Mouse (Mus musculus) limb, embryonic 14.5 days (tissue): Measurements from ENCODE around the gene Opn1sw. TPM values are rescaled to one million over a fixed set of nuclear protein-coding genes. Genes with fewer than 3 reads are reported as not detected.

Experiments used
- ATAC-seq: fragments of 200-750 bp; cut with Nextera tagmentation; 2 replicates; pipeline ENCODE4 v1.8.0; 2017; ENCODE audit warnings: low read depth, moderate number of reproducible peaks, moderate TSS enrichment; ENCODE audit not compliant: low FRiP score
- DNase-seq: peaks from one replicate; pipeline ENCODE4 v3.0.0-alpha.2; 2015; ENCODE audit warnings: low spot score
- H3K27ac ChIP-seq: fragments of 300-500 bp; sonication (generic); replicated peaks from 2 replicates; pipeline ENCODE4 v1.5.1; 2014; ENCODE audit warnings: low read depth, mild to moderate bottlenecking, low read length, moderate library complexity, mixed read lengths
- H3K27me3 ChIP-seq: fragments of 300-500 bp; sonication (generic); 2 replicates; pipeline ENCODE4 v1.6.1; 2014; ENCODE audit warnings: low read length, mixed read lengths; ENCODE audit not compliant: control insufficient read depth, insufficient read depth
- H3K36me3 ChIP-seq: fragments of 300-500 bp; sonication (generic); 2 replicates; pipeline ENCODE4 v1.6.1; 2014; ENCODE audit warnings: mild to moderate bottlenecking, low read length, moderate library complexity, mixed read lengths; ENCODE audit not compliant: control insufficient read depth, insufficient read depth
- H3K4me1 ChIP-seq: fragments of 300-500 bp; sonication (generic); 2 replicates; pipeline ENCODE4 v1.6.1; 2014; ENCODE audit warnings: antibody characterized with exemption, low read length, mixed read lengths; ENCODE audit not compliant: control insufficient read depth, insufficient read depth
- H3K4me2 ChIP-seq: fragments of 300-500 bp; sonication (generic); replicated peaks from 2 replicates; pipeline ENCODE4 v1.6.1; 2014; ENCODE audit warnings: low read depth, mild to moderate bottlenecking, low read length, moderate library complexity; ENCODE audit not compliant: severe bottlenecking
- H3K4me3 ChIP-seq: fragments of 300-500 bp; sonication (generic); replicated peaks from 2 replicates; pipeline ENCODE4 v1.5.1; 2014; ENCODE audit warnings: low read length
- H3K9ac ChIP-seq: fragments of 300-500 bp; sonication (generic); 2 replicates; pipeline ENCODE4 v1.6.1; 2014; ENCODE audit warnings: mild to moderate bottlenecking, low read depth, low read length, moderate library complexity; ENCODE audit not compliant: severe bottlenecking
- H3K9me3 ChIP-seq: fragments of 300-500 bp; sonication (generic); 2 replicates; pipeline ENCODE4 v1.6.1; 2016; ENCODE audit warnings: low read length; ENCODE audit not compliant: control insufficient read depth
- POLR2A ChIP-seq: fragments of 200-500 bp; IDR thresholded peaks from 2 replicates; pipeline ENCODE4 v1.8.0; 2012; ENCODE audit warnings: inconsistent platforms, mild to moderate bottlenecking, moderate library complexity, borderline replicate concordance; ENCODE audit not compliant: insufficient read depth, insufficient read length; ENCODE audit errors: extremely low read depth
- WGBS: fragments of 180-500 bp; shearing (Covaris S2); extraction: QIAGEN DNeasy Blood & Tissue Kit; methylation state at CpG from one replicate; pipeline ENCODE4 v1.1.7; 2014; 5-methylcytosine and 5-hydroxymethylcytosine counted together
- polyA plus RNA-seq, 2 experiments: library from polyadenylated mRNA; depleted of rRNA in 1 of 2; stranded (reverse) in 1 of 2; unstranded in 1 of 2; fragments of >200 nt; fragmentation: Nextera tagmentation in 1 of 2; extraction: Ambion mirVana in 1 of 2; gene quantifications; 2 replicates each; pipeline versions ENCODE4 v1.2.1 to v1.2.3; 2012 to 2014

Opn1sw gene
- polyA plus RNA-seq, 2 experiments, result 1.3 to 2.0 TPM

DNA sequence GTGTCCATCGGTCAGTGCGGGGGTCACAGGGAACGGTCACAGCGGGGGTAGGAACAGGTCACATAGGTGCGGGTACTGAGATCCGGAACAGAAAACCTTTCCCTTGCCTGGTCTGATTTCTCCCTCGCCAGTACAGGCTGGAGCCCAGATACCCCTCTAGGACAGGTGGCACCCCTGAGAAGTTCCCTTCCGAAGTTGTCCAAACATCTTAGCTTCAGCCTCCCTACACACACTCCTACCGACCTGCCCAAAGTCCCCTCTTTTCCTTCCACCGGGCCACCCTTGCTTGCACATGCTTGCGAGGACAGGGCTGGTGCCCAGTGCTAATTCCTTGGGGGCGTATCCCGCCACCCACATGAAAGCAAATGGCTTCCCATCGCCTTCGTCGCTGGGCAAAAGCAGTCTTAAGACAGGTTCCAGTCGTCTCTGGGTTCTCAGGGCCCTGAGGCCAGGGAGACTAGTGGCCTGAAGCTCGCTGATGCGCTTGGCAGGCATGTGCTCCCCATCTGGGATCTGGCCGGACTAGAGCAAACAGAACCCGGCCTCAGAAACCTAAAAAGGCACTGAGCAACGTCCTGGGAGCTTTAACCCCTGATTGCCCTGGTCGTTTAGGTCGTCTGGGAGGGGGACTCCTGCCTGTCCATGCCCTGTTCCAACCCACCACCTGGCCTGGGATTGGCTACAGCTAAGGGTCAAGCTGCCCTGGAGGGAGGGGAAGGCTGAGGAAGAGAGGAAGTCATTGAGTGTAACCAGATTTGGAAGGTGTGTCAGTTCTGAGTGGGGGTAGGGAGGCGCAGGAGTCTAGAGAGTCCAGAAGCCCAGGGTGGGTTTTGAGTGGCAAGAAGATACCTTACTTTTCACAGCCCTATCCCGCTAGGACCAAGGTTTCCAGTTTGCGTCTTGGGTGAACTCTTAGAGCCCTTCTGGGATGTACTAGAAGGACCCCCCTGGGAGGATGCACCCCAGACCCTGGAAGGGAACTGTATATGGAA is 45.8 kb upstream of the Opn1sw start:
- Histone ChIP-seq H3K9me3 (no peaks in the 10 kb centered on the region), H3K27me3 (no peaks in the 10 kb centered on the region), H3K9ac (peak overlapping the region; percentile 58), H3K4me3 (peak overlapping the region; percentile 59), H3K27ac (peak overlapping the region; percentile 83), H3K4me2 (peak overlapping the region; percentile 63), H3K4me1 (peaks cover 42% of the 10 kb centered on the region), H3K36me3 (peaks cover 12% of the 10 kb centered on the region)
- no peak for TF ChIP-seq POLR2A
- ATAC-seq, result no peak
- 6% methylated on average over 26 of the region's 27 CpGs for WGBS
- DNase-seq, result peak; percentile 40

DNA sequence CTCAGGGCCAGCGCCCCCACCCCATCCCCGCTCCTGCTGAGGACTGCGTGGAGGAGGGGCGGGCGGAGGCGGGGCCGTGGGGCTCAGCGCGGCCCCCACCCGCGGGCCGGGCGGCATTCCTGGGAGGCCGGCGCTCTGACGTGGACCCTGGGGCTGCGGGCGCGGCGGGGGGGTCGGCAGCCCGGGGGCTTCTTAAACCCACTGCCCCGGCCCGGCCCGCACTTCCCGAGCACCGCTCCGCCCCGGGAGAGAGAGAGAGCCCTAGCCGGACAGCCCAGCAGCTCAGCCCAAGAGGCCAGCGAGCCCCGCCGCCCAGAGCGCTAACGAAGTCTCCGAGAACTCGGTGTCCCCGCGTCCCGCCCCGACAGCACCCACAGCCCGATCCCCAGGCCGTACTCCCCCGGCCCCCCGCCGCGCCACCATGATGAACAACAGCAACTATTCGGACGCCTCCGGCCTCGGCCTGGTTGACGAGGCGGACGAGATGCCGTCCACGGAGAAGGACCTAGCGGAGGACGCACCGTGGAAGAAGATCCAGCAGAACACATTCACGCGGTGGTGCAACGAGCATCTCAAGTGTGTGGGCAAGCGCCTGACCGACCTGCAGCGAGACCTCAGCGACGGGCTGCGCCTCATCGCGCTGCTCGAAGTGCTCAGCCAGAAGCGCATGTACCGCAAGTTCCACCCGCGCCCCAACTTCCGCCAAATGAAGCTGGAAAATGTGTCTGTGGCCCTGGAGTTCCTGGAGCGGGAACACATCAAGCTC is 45.0 kb upstream of the Opn1sw start, which contains the start of gene Flnc:
TSS of gene Flnc (plus strand) at position 219 of the 766 bp plus-strand sequence.
- Histone ChIP-seq H3K36me3 (peaks cover 3% of the 10 kb centered on the region), H3K4me3 (peak within 1 kb of the TSS; percentile 59), H3K27ac (peak within 1 kb of the TSS; percentile 21), H3K4me2 (peak within 1 kb of the TSS; percentile 63), H3K4me1 (peaks cover 42% of the 10 kb centered on the region), H3K27me3 (no peaks in the 10 kb centered on the region), H3K9me3 (no peaks in the 10 kb centered on the region), H3K9ac (peak within 1 kb of the TSS; percentile 58)
- DNase-seq (peak; percentile 53), ATAC-seq (peak; percentile 25)
- under 1% methylated on average over 27 of the region's 77 CpGs for WGBS
- no peak for TF ChIP-seq POLR2A

DNA sequence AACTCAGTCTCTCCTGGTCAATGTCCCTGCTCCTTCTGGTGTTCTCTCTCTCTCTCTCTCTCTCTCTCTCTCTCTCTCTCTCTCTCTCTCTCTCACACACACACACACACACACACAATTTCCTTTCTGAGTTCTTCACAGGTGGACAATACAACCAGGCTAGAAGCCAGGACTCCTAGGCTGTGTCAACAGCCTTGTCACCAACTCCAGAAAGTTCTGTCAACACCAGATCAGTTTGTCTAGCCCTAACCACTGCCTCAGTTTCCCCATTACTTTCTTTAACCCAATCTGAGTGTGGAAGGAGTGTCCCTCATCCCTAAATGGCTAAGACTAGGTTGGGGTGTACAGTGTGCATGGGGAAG is 44.4 kb upstream of the Opn1sw start:
- H3K9ac ChIP-seq, result peak overlapping the region; percentile 58
- H3K4me2 ChIP-seq, result peak overlapping the region; percentile 63
- ATAC-seq, result no peak
- H3K36me3 ChIP-seq, result no peaks in the 10 kb centered on the region
- DNase-seq, result no peak
- peak overlapping the region; percentile 21; the same call in 1 of the 2 replicates for H3K27ac ChIP-seq
- no peaks in the 10 kb centered on the region for H3K27me3 ChIP-seq
- H3K4me3 ChIP-seq, result peak overlapping the region; percentile 59
- peaks cover 42% of the 10 kb centered on the region for H3K4me1 ChIP-seq
- no peaks in the 10 kb centered on the region for H3K9me3 ChIP-seq
- TF ChIP-seq POLR2A, result no peak

DNA sequence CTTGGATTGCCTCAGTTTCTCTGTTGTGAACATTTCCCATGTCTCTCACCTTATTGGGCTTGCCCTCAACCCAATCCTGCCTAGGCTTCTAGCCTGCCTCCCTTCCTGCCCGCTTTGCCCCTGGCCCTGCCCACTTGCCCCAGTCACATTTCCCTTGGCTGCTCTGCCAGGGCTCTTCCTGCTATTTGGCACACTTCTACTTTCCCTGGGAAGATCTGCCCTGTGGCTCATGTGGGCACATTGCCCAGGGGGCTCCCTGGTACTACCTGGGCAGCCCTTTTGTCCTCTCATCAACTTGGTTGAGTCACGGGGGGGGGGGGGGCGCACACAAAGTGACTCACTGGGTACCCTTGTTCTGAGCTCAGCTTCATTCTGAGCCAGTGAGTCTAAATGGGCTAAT is 43.9 kb upstream of the Opn1sw start:
- no peaks in the 10 kb centered on the region for H3K9me3 ChIP-seq
- ATAC-seq (no peak), DNase-seq (no peak)
- no peak overlapping the region for H3K27ac ChIP-seq
- TF ChIP-seq POLR2A, result no peak
- no peak overlapping the region for H3K9ac ChIP-seq
- no peak overlapping the region for H3K4me3 ChIP-seq
- no peaks in the 10 kb centered on the region for H3K27me3 ChIP-seq
- H3K36me3 ChIP-seq, result no peaks in the 10 kb centered on the region
- WGBS, result 45% methylated on average over 3 of the region's 3 CpGs
- H3K4me1 ChIP-seq, result peaks cover 41% of the 10 kb centered on the region
- H3K4me2 ChIP-seq, result no peak overlapping the region

DNA sequence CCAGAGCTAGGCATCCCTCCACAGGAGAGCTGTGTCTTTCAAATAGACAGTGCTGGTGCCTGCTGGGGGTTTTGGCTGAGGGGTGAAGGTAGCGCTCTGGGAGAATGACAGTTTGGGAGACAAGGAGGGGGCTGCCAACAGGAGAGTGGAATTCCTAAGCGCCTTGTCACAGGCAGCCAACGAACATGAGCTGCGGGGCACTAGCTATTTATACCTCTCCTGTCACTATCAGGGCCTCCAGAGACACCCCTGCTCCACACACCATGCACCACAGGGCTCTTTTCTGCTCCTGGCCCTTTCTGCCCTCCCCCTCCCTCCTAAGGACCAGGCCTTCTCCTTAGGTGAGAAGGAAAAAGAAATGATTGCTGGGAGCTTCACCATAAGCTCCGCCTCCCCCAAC is 43.2 kb upstream of the Opn1sw start:
- Histone ChIP-seq H3K36me3 (no peaks in the 10 kb centered on the region), H3K27me3 (no peaks in the 10 kb centered on the region), H3K9ac (no peak overlapping the region), H3K9me3 (no peaks in the 10 kb centered on the region), H3K4me2 (no peak overlapping the region), H3K4me3 (no peak overlapping the region), H3K27ac (no peak overlapping the region), H3K4me1 (peaks cover 35% of the 10 kb centered on the region)
- 26% methylated on average over 5 of the region's 5 CpGs for WGBS
- peak; percentile 15 for DNase-seq
- ATAC-seq, result no peak
- no peak for TF ChIP-seq POLR2A
